Mouse (Mus musculus) lung, adult 2 months (tissue): ENCODE data around the gene Pop5.

Source experiments
- CTCF ChIP-seq: fragments of 200-500 bp; IDR thresholded peaks from 2 replicates; pipeline ENCODE4 v1.5.1; 2011; ENCODE audit warnings: mild to moderate bottlenecking, low read length, control low read depth; ENCODE audit not compliant: insufficient read depth
- POLR2A ChIP-seq: fragments of 200-500 bp; IDR thresholded peaks from 2 replicates; pipeline ENCODE4 v1.6.1; 2011; ENCODE audit warnings: low read depth, mild to moderate bottlenecking, control low read depth, low read length, borderline replicate concordance; ENCODE audit errors: extremely low read depth

- TF ChIP-seq CTCF = peak; percentile 39; the same call in 1 of the 2 replicates
- no peak for TF ChIP-seq POLR2A
Measured at GRCm38 (mm10) chr5:115275998-115276397, 40.4 kb downstream of the Pop5 start.
